Mouse (Mus musculus) MEL (cell line): Measurements from ENCODE around the gene Ckmt2. TPM values are rescaled to one million over a fixed set of nuclear protein-coding genes. Genes with fewer than 3 reads are reported as not detected.

Experiments used
- DNase-seq: peaks from one replicate; pipeline ENCODE4 v3.0.0; 2011; ENCODE audit warnings: low read depth, low spot score
- H3K27ac ChIP-seq: 2 replicates; pipeline ENCODE4 v1.5.1; 2012; ENCODE audit warnings: low read depth, mild to moderate bottlenecking, control low read depth, low read length, moderate library complexity; ENCODE audit not compliant: control insufficient read depth
- H3K27me3 ChIP-seq, 2 experiments: fragments of 150-350 bp in 1 of 2; sonication (generic) in 1 of 2; 2 replicates each; pipeline ENCODE4 v1.6.1; 2012; ENCODE audit warnings: low read length in 2 of 2, mild to moderate bottlenecking in 2 of 2, improper control_type of control experiment in 1 of 2, moderate library complexity in 1 of 2; ENCODE audit not compliant: insufficient read depth in 2 of 2, control insufficient read depth in 1 of 2
- H3K36me3 ChIP-seq, 2 experiments: 2 replicates each; pipeline ENCODE4 v1.6.1; 2012 to 2014; ENCODE audit warnings: low read length in 2 of 2, improper control_type of control experiment in 1 of 2, inconsistent platforms in 1 of 2, mild to moderate bottlenecking in 1 of 2; ENCODE audit not compliant: insufficient read depth in 2 of 2, control insufficient read depth in 1 of 2
- H3K4me1 ChIP-seq, 2 experiments: fragments of 150-350 bp in 1 of 2; sonication (generic) in 1 of 2; 2 replicates each; pipeline ENCODE4 v1.6.1; 2012; ENCODE audit warnings: low read length in 2 of 2, improper control_type of control experiment in 1 of 2, mild to moderate bottlenecking in 1 of 2; ENCODE audit not compliant: insufficient read depth in 2 of 2, control insufficient read depth in 1 of 2
- H3K4me3 ChIP-seq, 2 experiments: fragments of 150-350 bp in 1 of 2; sonication (generic) in 1 of 2; 2 replicates each; pipeline ENCODE4 v1.5.1; 2012; ENCODE audit warnings: low read depth in 2 of 2, low read length in 2 of 2, mild to moderate bottlenecking in 2 of 2, moderate library complexity in 2 of 2, control low read depth in 1 of 2, improper control_type of control experiment in 1 of 2; ENCODE audit not compliant: control insufficient read depth in 1 of 2, insufficient read depth in 1 of 2
- H3K79me2 ChIP-seq: 2 replicates; pipeline ENCODE4 v1.6.1; 2012; ENCODE audit warnings: mild to moderate bottlenecking, low read length, moderate library complexity; ENCODE audit not compliant: control insufficient read depth, poor library complexity, insufficient read depth
- H3K9ac ChIP-seq: 2 replicates; pipeline ENCODE4 v1.6.1; 2012; ENCODE audit warnings: low read depth, mild to moderate bottlenecking, control low read depth, low read length, moderate library complexity; ENCODE audit not compliant: control insufficient read depth, poor library complexity, severe bottlenecking
- H3K9me3 ChIP-seq: fragments of 150-350 bp; sonication (generic); replicated peaks from 2 replicates; pipeline ENCODE4 v1.6.1; 2012; ENCODE audit warnings: mild to moderate bottlenecking, low read length, improper control_type of control experiment, moderate library complexity; ENCODE audit not compliant: insufficient read depth
- CHD2 ChIP-seq: IDR thresholded peaks from 2 replicates; pipeline ENCODE4 v1.6.1; 2011; ENCODE audit warnings: low read length, improper control_type of control experiment
- CTCF ChIP-seq, 3 experiments: IDR thresholded peaks in 2 of 3; conservative IDR thresholded peaks in 1 of 3; 2 replicates each; pipeline ENCODE4 v1.5.1; 2011 to 2012; ENCODE audit warnings: low read length in 3 of 3, low read depth in 2 of 3, mild to moderate bottlenecking in 2 of 3, improper control_type of control experiment in 1 of 3, inconsistent platforms in 1 of 3, mixed read lengths in 1 of 3, moderate library complexity in 1 of 3; ENCODE audit not compliant: control insufficient read depth in 1 of 3, insufficient read depth in 1 of 3, poor library complexity in 1 of 3, severe bottlenecking in 1 of 3
- E2F4 ChIP-seq: IDR thresholded peaks from 2 replicates; pipeline ENCODE4 v1.6.1; 2011; ENCODE audit warnings: low read depth, low read length, improper control_type of control experiment, borderline replicate concordance
- EP300 ChIP-seq, 2 experiments: IDR thresholded peaks; 2 replicates each; pipeline ENCODE4 v1.6.1; 2011; ENCODE audit warnings: improper control_type of control experiment in 2 of 2, low read length in 2 of 2, low read depth in 1 of 2, mild to moderate bottlenecking in 1 of 2
- HCFC1 ChIP-seq: IDR thresholded peaks from 2 replicates; pipeline ENCODE4 v1.6.1; 2012; ENCODE audit warnings: low read depth, mild to moderate bottlenecking, inconsistent platforms, low read length, improper control_type of control experiment, moderate library complexity
- JUND ChIP-seq: IDR thresholded peaks from 2 replicates; pipeline ENCODE4 v1.6.1; 2011; ENCODE audit warnings: low read depth, mild to moderate bottlenecking, improper control_type of control experiment, low read length
- MAX ChIP-seq: IDR thresholded peaks from 2 replicates; pipeline ENCODE4 v1.6.1; 2011; ENCODE audit warnings: low read length, improper control_type of control experiment
- MAZ ChIP-seq: IDR thresholded peaks from 2 replicates; pipeline ENCODE4 v1.6.1; 2012; ENCODE audit warnings: low read depth, mild to moderate bottlenecking, inconsistent platforms, low read length, improper control_type of control experiment
- MEF2A ChIP-seq: IDR thresholded peaks from 2 replicates; pipeline ENCODE4 v1.6.1; 2014; ENCODE audit warnings: low read depth, mild to moderate bottlenecking, inconsistent platforms, low read length, improper control_type of control experiment; ENCODE audit not compliant: poor library complexity, insufficient replicate concordance, severe bottlenecking; ENCODE audit errors: extremely low read depth
- MXI1 ChIP-seq: IDR thresholded peaks from 2 replicates; pipeline ENCODE4 v1.6.1; 2011; ENCODE audit warnings: mild to moderate bottlenecking, low read depth, low read length, improper control_type of control experiment
- MYB ChIP-seq: IDR thresholded peaks from 2 replicates; pipeline ENCODE4 v1.6.1; 2011; ENCODE audit warnings: mild to moderate bottlenecking, low read depth, low read length, improper control_type of control experiment
- NELFE ChIP-seq: IDR thresholded peaks from 2 replicates; pipeline ENCODE4 v1.6.1; 2011; ENCODE audit warnings: low read depth, low read length, improper control_type of control experiment
- POLR2A ChIP-seq, 2 experiments: IDR thresholded peaks; 2 replicates each; pipeline ENCODE4 v1.6.1; 2011 to 2012; ENCODE audit warnings: low read length in 2 of 2, mild to moderate bottlenecking in 2 of 2, control low read depth in 1 of 2, improper control_type of control experiment in 1 of 2, low read depth in 1 of 2, moderate library complexity in 1 of 2; ENCODE audit not compliant: control insufficient read depth in 1 of 2, insufficient read depth in 1 of 2, poor library complexity in 1 of 2
- POLR2AphosphoS2 ChIP-seq: IDR thresholded peaks from 2 replicates; pipeline ENCODE4 v1.6.1; 2011; ENCODE audit warnings: low read length, improper control_type of control experiment
- RAD21 ChIP-seq: IDR thresholded peaks from 2 replicates; pipeline ENCODE4 v1.6.1; 2011; ENCODE audit warnings: mild to moderate bottlenecking, low read depth, low read length, improper control_type of control experiment
- RCOR1 ChIP-seq: IDR thresholded peaks from 2 replicates; pipeline ENCODE4 v1.6.1; 2012; ENCODE audit warnings: low read depth, mild to moderate bottlenecking, inconsistent platforms, low read length, improper control_type of control experiment
- SIN3A ChIP-seq: IDR thresholded peaks from 2 replicates; pipeline ENCODE4 v1.6.1; 2012; ENCODE audit warnings: low read length, improper control_type of control experiment, inconsistent platforms
- SMC3 ChIP-seq: IDR thresholded peaks from 2 replicates; pipeline ENCODE4 v1.6.1; 2011; ENCODE audit warnings: low read depth, low read length, improper control_type of control experiment
- TCF12 ChIP-seq: IDR thresholded peaks from 2 replicates; pipeline ENCODE4 v1.6.1; 2014; ENCODE audit warnings: low read depth, mild to moderate bottlenecking, inconsistent platforms, low read length, improper control_type of control experiment, moderate library complexity
- USF1 ChIP-seq: IDR thresholded peaks from 2 replicates; pipeline ENCODE4 v1.6.1; 2014; ENCODE audit warnings: low read depth, mild to moderate bottlenecking, inconsistent platforms, low read length, improper control_type of control experiment, moderate library complexity
- USF2 ChIP-seq, 2 experiments: IDR thresholded peaks; 2 replicates each; pipeline ENCODE4 v1.6.1; 2011 to 2012; ENCODE audit warnings: improper control_type of control experiment in 2 of 2, low read length in 2 of 2, borderline replicate concordance in 1 of 2, inconsistent platforms in 1 of 2, low read depth in 1 of 2, mild to moderate bottlenecking in 1 of 2; ENCODE audit not compliant: insufficient read depth in 1 of 2
- ZC3H11A ChIP-seq: IDR thresholded peaks from 2 replicates; pipeline ENCODE4 v1.6.1; 2012; ENCODE audit warnings: low read depth, mild to moderate bottlenecking, inconsistent platforms, low read length, improper control_type of control experiment
- ZNF384 ChIP-seq: IDR thresholded peaks from 2 replicates; pipeline ENCODE4 v1.6.1; 2012; ENCODE audit warnings: low read depth, mild to moderate bottlenecking, inconsistent platforms, low read length, improper control_type of control experiment
- polyA plus RNA-seq, 2 experiments: library from polyadenylated mRNA; stranded (reverse) in 1 of 2; unstranded in 1 of 2; fragments of >175 nt in 1 of 2; fragments of >200 nt in 1 of 2; gene quantifications; 2 replicates each; pipeline versions ENCODE4 v1.2.1 to v1.2.4; 2012; ENCODE audit warnings: low replicate concordance in 2 of 2, low read depth in 1 of 2; ENCODE audit not compliant: insufficient read length in 2 of 2, insufficient read depth in 1 of 2, missing spikeins in 1 of 2
- total RNA-seq: library from RNA; depleted of rRNA; stranded (reverse); fragments of 300-350 nt; gene quantifications from 2 replicates; pipeline ENCODE4 v1.2.3, GENCODE M21; 2012; rRNA removed

The Ckmt2 gene
- not detected in 2 replicates for total RNA-seq
- polyA plus RNA-seq = not detected

DNA sequence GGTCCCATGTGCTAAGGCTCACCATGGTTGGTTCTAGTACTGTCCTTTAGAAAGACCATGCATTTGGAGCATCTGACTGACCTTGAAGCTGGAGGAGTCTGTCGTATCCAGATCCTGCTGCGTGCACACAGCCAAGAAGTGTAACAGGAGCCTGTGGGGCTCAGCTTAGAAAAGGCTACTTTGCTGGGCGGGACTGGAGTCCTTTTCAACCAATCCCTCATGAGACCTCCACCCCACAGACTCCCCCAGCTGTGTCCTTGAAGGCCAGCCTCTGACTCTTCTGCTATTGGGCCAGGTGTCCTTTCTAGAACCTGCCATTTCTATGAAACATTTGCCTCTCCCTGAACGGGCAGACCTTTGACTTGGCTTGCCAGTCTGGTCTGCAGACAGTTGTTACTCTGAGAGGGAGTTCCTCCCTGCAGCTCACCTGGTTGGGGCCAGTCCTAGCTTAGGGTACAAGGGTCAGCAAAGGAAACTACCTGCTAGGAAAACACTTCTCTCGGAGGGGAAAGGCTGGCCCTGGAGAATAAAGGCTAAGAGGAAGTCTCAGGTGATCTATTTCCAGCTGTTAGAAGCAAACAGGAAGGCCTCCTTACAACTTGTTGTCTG lies at the start of gene Ckmt2:
Gene Ckmt2 (minus strand): TSS at position 145 of the 609 bp plus-strand sequence.
- Histone ChIP-seq H3K9ac (no peak within 1 kb of the TSS), H3K9me3 (no peaks in the 10 kb centered on the region), H3K79me2 (no peaks in the 10 kb centered on the region), H3K4me3 (no peak within 1 kb of the TSS), H3K27ac (no peak within 1 kb of the TSS), H3K36me3 (no peaks in the 10 kb centered on the region), H3K4me1 (no peaks in the 10 kb centered on the region), H3K27me3 (peaks cover 5 to 9% of the 10 kb centered on the region in 2 experiments)
- TF ChIP-seq TCF12 = no peak
- DNase-seq = no peak

DNA sequence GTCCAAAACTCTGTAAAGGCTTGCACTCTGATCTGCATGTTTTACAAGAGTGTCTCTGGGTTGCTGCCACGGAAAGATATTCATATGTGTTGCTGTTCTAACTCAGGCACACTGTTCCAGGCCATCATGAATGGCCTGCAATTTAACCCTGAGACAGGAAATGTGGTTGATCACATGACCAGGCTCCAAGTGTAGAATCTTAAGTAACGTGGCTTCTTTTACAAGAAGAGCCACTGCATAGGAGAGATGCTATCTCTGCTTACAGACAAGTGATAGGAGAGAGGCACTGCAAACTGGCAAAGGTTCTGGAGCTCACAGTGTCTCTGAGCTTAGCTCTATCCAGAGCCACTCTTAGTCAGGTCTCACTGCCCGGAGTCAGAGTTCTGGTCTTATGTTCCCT lies 44.3 kb upstream of the Ckmt2 start:
- no peaks in the 10 kb centered on the region for H3K4me1 ChIP-seq
- no peaks in the 10 kb centered on the region for H3K79me2 ChIP-seq
- no peaks in the 10 kb centered on the region for H3K36me3 ChIP-seq
- no peaks in the 10 kb centered on the region for H3K9me3 ChIP-seq
- TF ChIP-seq USF2 (IDR thresholded peaks at IDR 0.05; ENCODE audit: borderline replicate concordance in 1 of 2, insufficient read depth in 1 of 2, low read depth in 1 of 2, low read length in 2 of 2) (0 out of 4 replicates have a peak, but pooled peaks of 1 of the 2 experiments have one; percentile 31), USF1 (peak; percentile 74; the same call in 1 of the 2 replicates), HCFC1 (no peak)
- H3K27ac ChIP-seq = no peak overlapping the region
- H3K27me3 ChIP-seq = 0 out of 4 replicates have a peak, but pooled peaks cover 0 to 1% of the 10 kb centered on the region in 2 experiments
- no peak for DNase-seq
- H3K9ac ChIP-seq = no peak overlapping the region
- H3K4me3 ChIP-seq = no peak overlapping the region

DNA sequence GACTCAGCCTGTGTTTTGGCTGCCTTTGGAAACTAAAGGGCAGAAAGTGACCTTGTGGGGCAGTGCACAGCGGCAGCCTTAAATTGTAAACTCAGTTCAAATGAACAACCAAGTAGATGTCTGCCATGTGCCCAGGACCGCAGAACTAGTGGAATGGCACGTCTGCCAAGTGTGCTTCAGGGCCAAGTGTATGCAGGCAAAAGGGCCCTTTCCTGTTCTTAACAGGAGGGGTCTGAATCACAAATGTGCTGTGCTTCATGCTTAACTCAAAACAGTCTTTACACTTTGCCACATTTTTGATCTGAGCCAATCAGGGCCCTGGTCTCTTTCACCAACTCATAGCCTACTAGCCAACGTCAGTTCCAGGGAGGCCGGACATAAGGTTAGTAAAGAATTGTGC lies 42.1 kb upstream of the Ckmt2 start:
- no peaks in the 10 kb centered on the region for H3K79me2 ChIP-seq
- no peaks in the 10 kb centered on the region for H3K36me3 ChIP-seq
- H3K4me3 ChIP-seq = no peak overlapping the region
- no peaks in the 10 kb centered on the region for H3K9me3 ChIP-seq
- no peaks in the 10 kb centered on the region for H3K4me1 ChIP-seq
- no peak for DNase-seq
- H3K27ac ChIP-seq = no peak overlapping the region
- H3K27me3 ChIP-seq = 0 out of 4 replicates have a peak, but pooled peaks cover 0 to 1% of the 10 kb centered on the region in 2 experiments
- no peak for TF ChIP-seq POLR2AphosphoS2
- TF ChIP-seq MAZ = no peak
- TF ChIP-seq ZC3H11A = no peak
- no peak for TF ChIP-seq NELFE
- TF ChIP-seq MYB = no peak
- TF ChIP-seq USF2 (IDR thresholded peaks at IDR 0.05; ENCODE audit: borderline replicate concordance in 1 of 2, insufficient read depth in 1 of 2, low read depth in 1 of 2, low read length in 2 of 2) = no peak
- no peak for TF ChIP-seq JUND
- no peak for TF ChIP-seq RCOR1
- no peak for TF ChIP-seq CHD2
- TF ChIP-seq POLR2A (IDR thresholded peaks at IDR 0.05; ENCODE audit: control insufficient read depth in 1 of 2, insufficient read depth in 1 of 2, low read depth in 1 of 2, low read length in 2 of 2, poor library complexity in 1 of 2) = no peak
- no peak for TF ChIP-seq RAD21
- TF ChIP-seq ZNF384 = no peak
- TF ChIP-seq EP300 (IDR thresholded peaks at IDR 0.05; ENCODE audit: low read depth in 1 of 2, low read length in 2 of 2) = no peak
- no peak for TF ChIP-seq MXI1
- TF ChIP-seq SIN3A = no peak
- TF ChIP-seq E2F4 = no peak
- no peak for TF ChIP-seq CTCF (IDR thresholded peaks at IDR 0.05 in 2 of 3, conservative IDR thresholded peaks at IDR 0.05 in 1 of 3; ENCODE audit: control insufficient read depth in 1 of 3, insufficient read depth in 1 of 3, low read depth in 2 of 3, low read length in 3 of 3, poor library complexity in 1 of 3, severe bottlenecking in 1 of 3)
- no peak for TF ChIP-seq SMC3
- TF ChIP-seq MAX = no peak
- no peak for TF ChIP-seq MEF2A
- no peak overlapping the region for H3K9ac ChIP-seq
